Mouse (Mus musculus) midbrain, postnatal 0 days (tissue): Measurements from ENCODE around the gene Extl1. TPM values are rescaled to one million over a fixed set of nuclear protein-coding genes. Genes with fewer than 3 reads are reported as not detected.
A peak's percentile ranks its signal among the peaks of the same experiment; 100 is the strongest.

Source experiments
- ATAC-seq: fragments of 200-750 bp; cut with Nextera tagmentation; 2 replicates; pipeline ENCODE4 v1.8.0; 2017; ENCODE audit warnings: moderate number of reproducible peaks, mild to moderate bottlenecking, moderate TSS enrichment, moderate library complexity; ENCODE audit not compliant: low FRiP score
- DNase-seq: peaks from one replicate; pipeline ENCODE4 v3.0.0-alpha.2; 2015; ENCODE audit warnings: low spot score
- H3K27ac ChIP-seq: fragments of 300-500 bp; sonication (generic); 2 replicates; pipeline ENCODE4 v1.5.1; 2014; ENCODE audit warnings: low read depth, mild to moderate bottlenecking, low read length, mixed read lengths
- H3K27me3 ChIP-seq: fragments of 300-500 bp; sonication (generic); 2 replicates; pipeline ENCODE4 v1.6.1; 2014; ENCODE audit warnings: low read length, control low read depth, mixed read lengths; ENCODE audit not compliant: insufficient read depth
- H3K36me3 ChIP-seq: fragments of 300-500 bp; sonication (generic); 2 replicates; pipeline ENCODE4 v1.6.1; 2014; ENCODE audit warnings: low read length, control low read depth, mixed read lengths; ENCODE audit not compliant: insufficient read depth
- H3K4me1 ChIP-seq: fragments of 300-500 bp; sonication (generic); 2 replicates; pipeline ENCODE4 v1.6.1; 2014; ENCODE audit warnings: mild to moderate bottlenecking, control low read depth, antibody characterized with exemption, low read length, mixed read lengths; ENCODE audit not compliant: insufficient read depth
- H3K4me2 ChIP-seq: fragments of 300-500 bp; sonication (generic); 2 replicates; pipeline ENCODE4 v1.6.1; 2014; ENCODE audit warnings: low read depth, mild to moderate bottlenecking, low read length, mixed read lengths; ENCODE audit not compliant: poor library complexity, severe bottlenecking
- H3K4me3 ChIP-seq: fragments of 300-500 bp; sonication (generic); 2 replicates; pipeline ENCODE4 v1.5.1; 2014; ENCODE audit warnings: low read depth, mild to moderate bottlenecking, low read length, moderate library complexity
- H3K9ac ChIP-seq: fragments of 300-500 bp; sonication (generic); replicated peaks from 2 replicates; pipeline ENCODE4 v1.6.1; 2014; ENCODE audit warnings: mild to moderate bottlenecking, low read length, moderate library complexity, mixed read lengths; ENCODE audit not compliant: poor library complexity, severe bottlenecking
- H3K9me3 ChIP-seq: fragments of 300-500 bp; sonication (generic); 2 replicates; pipeline ENCODE4 v1.6.1; 2016; ENCODE audit warnings: low read length, control low read depth
- CTCF ChIP-seq: IDR thresholded peaks from 2 replicates; pipeline ENCODE4 v1.5.1; 2016; ENCODE audit warnings: antibody characterized with exemption, mild to moderate bottlenecking
- WGBS: fragments of 180-500 bp; shearing (Covaris S2); extraction: QIAGEN DNeasy Blood & Tissue Kit; methylation state at CpG from one replicate; pipeline ENCODE4 v1.1.7; 2014; 5-methylcytosine and 5-hydroxymethylcytosine counted together
- polyA plus RNA-seq: library from polyadenylated mRNA; unstranded; fragments of >200 nt; fragmentation: Nextera tagmentation; extraction: Ambion mirVana; gene quantifications from 2 replicates; pipeline ENCODE4 v1.2.1, GENCODE M21; 2015
- total RNA-seq: library from RNA; depleted of rRNA; stranded (reverse); fragments of >200 nt; gene quantifications from 2 replicates; pipeline ENCODE4 v1.2.3, GENCODE M21; 2014; rRNA removed

Gene Extl1
- total and polyA plus RNA-seq, 2 experiments from 2014 or later = 0.79 to 2.1 TPM

DNA sequence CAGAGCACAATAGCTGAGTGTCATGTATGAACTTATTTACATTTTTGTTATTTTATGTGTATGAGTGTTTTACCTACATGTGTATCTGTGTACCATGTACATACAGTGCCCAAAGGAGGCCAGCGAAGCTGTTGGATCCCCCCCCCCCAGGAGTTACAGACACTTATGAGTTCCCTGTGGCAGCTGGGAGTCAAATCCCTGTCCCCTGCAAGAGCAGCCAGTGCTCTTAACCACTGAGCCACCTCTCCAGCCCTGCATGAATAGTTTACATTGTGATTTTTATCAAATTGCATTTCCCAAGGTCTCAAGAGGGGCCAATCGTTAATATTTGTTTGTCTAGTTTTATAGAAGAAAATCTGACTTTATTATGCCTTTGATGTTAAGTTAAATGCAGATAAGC lies 76.7 kb downstream of the Extl1 start:
- ATAC-seq = no peak
- Histone ChIP-seq H3K9ac (no peak overlapping the region), H3K27me3 (no peaks in the 10 kb centered on the region), H3K4me2 (0 out of 2 replicates have a peak overlapping the region, but pooled peaks have one; percentile 34), H3K9me3 (no peaks in the 10 kb centered on the region), H3K27ac (no peak overlapping the region), H3K36me3 (no peaks in the 10 kb centered on the region), H3K4me3 (no peak overlapping the region), H3K4me1 (no peaks in the 10 kb centered on the region; the same call in 1 of the 2 replicates)
- DNase-seq = no peak
- WGBS = 61% methylated on average over 2 of the region's 2 CpGs
- no peak for TF ChIP-seq CTCF

Other genes with a start within 250 kb of the Extl1 start
- 10.0 and 12.5 TPM in 2 replicates for gene Cep85, start 196.7 kb downstream of the Extl1 start, total RNA-seq
- gene Cep85, start 196.7 kb downstream of the Extl1 start, polyA plus RNA-seq = 13.3 and 14.8 TPM in 2 replicates
- not detected in 2 replicates for gene Gm7534, start 180.8 kb downstream of the Extl1 start, total RNA-seq
- not detected in 2 replicates for gene Gm7534, start 180.8 kb downstream of the Extl1 start, polyA plus RNA-seq
- 0.38 TPM in 1 of 2 replicates, not detected in the other for gene Catsper4, start 156.5 kb downstream of the Extl1 start, total RNA-seq
- 0.16 TPM in 1 of 2 replicates, not detected in the other for gene Catsper4, start 156.5 kb downstream of the Extl1 start, polyA plus RNA-seq
- gene Cnksr1, start 145.5 kb downstream of the Extl1 start, total RNA-seq = 0.27 and 0.38 TPM in 2 replicates
- 0.13 and 0.28 TPM in 2 replicates for gene Cnksr1, start 145.5 kb downstream of the Extl1 start, polyA plus RNA-seq
- not detected in 2 replicates for gene E130218I03Rik, start 140.2 kb downstream of the Extl1 start, total RNA-seq
- 0.31 and 0.49 TPM in 2 replicates for gene E130218I03Rik, start 140.2 kb downstream of the Extl1 start, polyA plus RNA-seq
- gene Zfp593, start 138.3 kb downstream of the Extl1 start, total RNA-seq = 10.6 and 15.4 TPM in 2 replicates
- 9.2 and 11.1 TPM in 2 replicates for gene Zfp593, start 138.3 kb downstream of the Extl1 start, polyA plus RNA-seq
- not detected in 2 replicates for gene Gm30191, start 136.9 kb downstream of the Extl1 start, total RNA-seq
- gene Gm30191, start 136.9 kb downstream of the Extl1 start, polyA plus RNA-seq = 0.37 and 0.42 TPM in 2 replicates
- gene Grrp1, start 129.7 kb downstream of the Extl1 start, total RNA-seq = 18.0 and 27.1 TPM in 2 replicates
- gene Grrp1, start 129.7 kb downstream of the Extl1 start, polyA plus RNA-seq = 15.7 and 17.8 TPM in 2 replicates
- gene Pdik1l, start 96.0 kb downstream of the Extl1 start, total RNA-seq = 44.8 and 49.7 TPM in 2 replicates
- gene Pdik1l, start 96.0 kb downstream of the Extl1 start, polyA plus RNA-seq = 27.6 and 30.8 TPM in 2 replicates
- gene Trim63, start 68.7 kb downstream of the Extl1 start, total RNA-seq = 1.5 and 2.0 TPM in 2 replicates
- gene Trim63, start 68.7 kb downstream of the Extl1 start, polyA plus RNA-seq = 0.49 and 0.73 TPM in 2 replicates
- gene Slc30a2, start 40.7 kb downstream of the Extl1 start, total RNA-seq = not detected in 2 replicates
- 0.17 and 0.21 TPM in 2 replicates for gene Slc30a2, start 40.7 kb downstream of the Extl1 start, polyA plus RNA-seq
- 8.3 and 11.6 TPM in 2 replicates for gene Pafah2, start 12.5 kb upstream of the Extl1 start, total RNA-seq
- gene Pafah2, start 12.5 kb upstream of the Extl1 start, polyA plus RNA-seq = 5.7 and 6.7 TPM in 2 replicates
- gene Stmn1, start 84.5 kb upstream of the Extl1 start, total RNA-seq = 1,269 and 1,609 TPM in 2 replicates
- gene Stmn1, start 84.5 kb upstream of the Extl1 start, polyA plus RNA-seq = 6,261 and 6,359 TPM in 2 replicates
- 69.2 and 97.8 TPM in 2 replicates for gene Paqr7, start 112.8 kb upstream of the Extl1 start, total RNA-seq
- 38.9 and 41.3 TPM in 2 replicates for gene Paqr7, start 112.8 kb upstream of the Extl1 start, polyA plus RNA-seq
- 1.5 and 2.0 TPM in 2 replicates for gene Aunip, start 127.1 kb upstream of the Extl1 start, total RNA-seq
- 0.91 and 1.3 TPM in 2 replicates for gene Aunip, start 127.1 kb upstream of the Extl1 start, polyA plus RNA-seq
- 135 and 167 TPM in 2 replicates for gene Mtfr1l, start 151.5 kb upstream of the Extl1 start, total RNA-seq
- 191 and 196 TPM in 2 replicates for gene Mtfr1l, start 151.5 kb upstream of the Extl1 start, polyA plus RNA-seq
- 22.8 and 26.1 TPM in 2 replicates for gene Selenon, start 168.3 kb upstream of the Extl1 start, total RNA-seq
- 9.1 and 9.4 TPM in 2 replicates for gene Selenon, start 168.3 kb upstream of the Extl1 start, polyA plus RNA-seq